Mouse (Mus musculus): ENCODE data around the gene Tcaf3. TPM values are rescaled to one million over a fixed set of nuclear protein-coding genes. Genes with fewer than 3 reads are reported as not detected.

Gene Tcaf3
- total RNA-seq (2023): not detected in 4 replicates

GRCm38 (mm10) chr6:42597592-42597991 is at the start of gene Tcaf3:
Gene Tcaf3 (minus strand): TSS chr6:42597692.

GRCm38 (mm10) chr6:42644912-42645549 is 47.5 kb upstream of the Tcaf3 start, which contains the start of gene Tcaf2:
Gene Tcaf2 (minus strand): TSS chr6:42645254.

GRCm38 (mm10) chr6:42547461-42547860 is 50.0 kb downstream of the Tcaf3 start, which contains the start of gene Olfr455:
Gene Olfr455 (minus strand): TSS chr6:42547587.

Other genes starting within 250 kb of the Tcaf3 start
- 66.3 to 88.0 TPM (median 82.7 TPM) in 4 replicates for gene Zyx, start 248.1 kb downstream of the Tcaf3 start, total RNA-seq (2023)
- 0.18 to 0.25 TPM in 2 of 4 replicates, not detected in the others for gene Epha1, start 224.4 kb downstream of the Tcaf3 start, total RNA-seq (2023)
- 0.69 to 2.1 TPM (median 0.69 TPM) in 3 of 4 replicates, not detected in the other for gene Tas2r143, start 197.5 kb downstream of the Tcaf3 start, total RNA-seq (2023)
- gene Tas2r135, start 192.3 kb downstream of the Tcaf3 start, total RNA-seq (2023): 1.3 TPM in 2 of 4 replicates, not detected in the others
- gene Tas2r126, start 163.2 kb downstream of the Tcaf3 start, total RNA-seq (2023): 0.66 to 0.88 TPM in 2 of 4 replicates, not detected in the others
- gene Olfr458, start 132.5 kb downstream of the Tcaf3 start, total RNA-seq (2023): not detected in 4 replicates
- not detected in 4 replicates for gene Olfr457, start 121.4 kb downstream of the Tcaf3 start, total RNA-seq (2023)
- not detected in 4 replicates for gene Olfr456, start 110.5 kb downstream of the Tcaf3 start, total RNA-seq (2023)
- not detected in 4 replicates for gene Olfr455, start 50.1 kb downstream of the Tcaf3 start, total RNA-seq (2023)
- not detected in 4 replicates for gene Tcaf2, start 47.6 kb upstream of the Tcaf3 start, total RNA-seq (2023)
- gene Tcaf1, start 112.4 kb upstream of the Tcaf3 start, total RNA-seq (2023): not detected in 4 replicates
- gene Olfr453, start 141.7 kb upstream of the Tcaf3 start, total RNA-seq (2023): not detected in 4 replicates
- not detected in 4 replicates for gene Olfr38, start 158.7 kb upstream of the Tcaf3 start, total RNA-seq (2023)
- not detected in 4 replicates for gene Olfr452, start 187.4 kb upstream of the Tcaf3 start, total RNA-seq (2023)
- not detected in 4 replicates for gene Olfr450, start 214.2 kb upstream of the Tcaf3 start, total RNA-seq (2023)
- not detected in 4 replicates for gene Olfr449, start 236.7 kb upstream of the Tcaf3 start, total RNA-seq (2023)